Mouse (Mus musculus): Measurements from ENCODE around the gene Gm45234. TPM values are rescaled to one million over a fixed set of nuclear protein-coding genes. Genes with fewer than 3 reads are reported as not detected.
A peak's percentile ranks its signal among the peaks of the same experiment; 100 is the strongest.

Gene Gm45234
- polyA plus RNA-seq, 1 experiment from 2014 or later, result not detected

DNA sequence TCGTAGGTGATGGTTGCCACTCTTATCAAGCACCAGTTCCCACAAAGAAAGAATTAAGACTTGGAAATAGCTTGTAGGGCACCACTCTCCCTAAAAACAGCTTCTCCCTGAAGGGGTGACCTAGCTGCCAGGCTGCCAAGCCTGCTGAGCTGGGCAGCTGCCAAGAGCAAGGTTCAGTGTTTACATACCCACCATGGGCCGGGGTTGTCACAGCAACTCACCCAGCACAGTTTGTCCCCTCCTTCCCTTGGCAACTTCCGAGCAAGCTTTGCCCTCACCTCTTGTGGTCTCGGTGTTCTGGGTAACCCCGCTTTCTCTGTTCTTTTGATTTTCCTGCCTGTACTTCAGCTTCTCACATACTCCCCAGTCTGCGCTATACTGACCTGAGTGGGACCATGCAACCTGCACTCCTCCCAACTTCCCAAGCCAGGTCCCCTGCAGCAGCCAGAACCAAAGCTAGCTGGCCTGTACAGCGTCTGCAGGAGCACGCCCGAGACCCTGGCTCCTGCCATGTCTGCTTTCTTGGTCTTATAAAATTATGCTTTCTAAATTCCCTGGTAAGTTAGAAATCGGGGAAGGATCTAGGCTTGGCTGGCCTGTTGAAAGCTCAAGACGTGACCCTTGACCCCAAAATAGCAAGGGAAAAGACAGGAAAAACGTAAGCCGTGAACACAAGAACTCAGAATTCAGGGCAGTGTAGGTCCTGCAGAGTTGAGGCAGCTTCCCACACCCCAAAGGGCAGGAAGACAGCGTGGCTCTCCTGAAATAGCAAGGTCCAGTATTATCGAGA lies 61.5 kb downstream of the Gm45234 start:
- peaks cover 14% of the 10 kb centered on the region for H3K36me3 ChIP-seq (ENCODE audit: control insufficient read depth, insufficient read depth, low read length)
- H3K27me3 ChIP-seq (ENCODE audit: control insufficient read depth, insufficient read depth, low read length), result no peaks in the 10 kb centered on the region
- WGBS, result 72% methylated on average over 15 of the region's 15 CpGs
- peak overlapping the region; percentile 35 to 47; a peak in 2 of 4 replicates for H3K27ac ChIP-seq (replicated peaks in 1 of 2; ENCODE audit: control insufficient read depth in 1 of 2, insufficient read depth in 1 of 2, low read depth in 2 of 2, low read length in 2 of 2)
- no peak overlapping the region for H3K4me3 ChIP-seq (ENCODE audit: control insufficient read depth in 1 of 2, insufficient read depth in 1 of 2, low read depth in 1 of 2, low read length in 2 of 2)
- ATAC-seq (ENCODE audit: insufficient number of reproducible peaks, insufficient read depth, low FRiP score, low read depth), result peak; percentile 19; the same call in 1 of the 2 replicates
- H3K4me2 ChIP-seq (ENCODE audit: low read length), result no peak overlapping the region
- no peaks in the 10 kb centered on the region for H3K9me3 ChIP-seq (ENCODE audit: control insufficient read depth, low read length)
- no peak overlapping the region for H3K9ac ChIP-seq (ENCODE audit: low read length)
- peaks cover 12 to 20% of the 10 kb centered on the region in 2 experiments for H3K4me1 ChIP-seq (ENCODE audit: control insufficient read depth in 2 of 2, insufficient read depth in 2 of 2, low read length in 2 of 2)

DNA sequence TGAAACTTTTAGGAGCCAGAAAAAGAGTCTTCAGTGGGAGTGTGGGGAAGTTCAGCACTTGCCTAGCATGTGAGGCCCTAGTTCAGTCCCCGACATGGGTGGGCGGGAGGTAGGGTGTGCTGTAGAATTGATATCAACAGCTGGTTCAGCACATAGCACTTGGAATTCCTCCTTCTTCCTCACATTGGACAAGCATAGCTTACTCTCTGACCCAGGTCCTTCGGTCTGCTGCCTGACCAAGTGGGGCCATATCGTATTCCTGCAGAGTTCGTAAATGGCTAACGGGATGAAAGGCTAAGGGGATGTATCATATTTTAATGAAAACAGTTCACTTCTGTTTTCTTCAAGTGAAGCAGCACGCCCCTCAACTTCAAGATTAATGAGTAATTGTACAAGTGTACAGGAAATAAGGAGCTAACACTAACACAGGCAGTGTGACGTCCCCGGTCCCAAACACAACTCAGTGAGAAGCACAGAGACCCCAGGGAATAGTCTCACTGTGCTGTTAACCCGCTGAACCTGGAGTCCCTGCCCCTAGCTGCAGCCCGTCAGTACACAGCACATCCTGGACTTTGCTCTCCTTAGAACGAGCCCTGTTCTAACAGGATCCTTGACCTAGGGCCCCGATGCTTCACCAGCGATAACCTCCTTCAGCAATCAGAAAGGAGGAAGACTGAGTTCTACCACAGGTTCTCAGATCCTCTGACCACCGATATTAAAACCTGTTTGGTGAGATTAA lies 62.4 kb downstream of the Gm45234 start:
- Histone ChIP-seq H3K9ac (ENCODE audit: low read length) (no peak overlapping the region), H3K4me2 (ENCODE audit: low read length) (no peak overlapping the region)

DNA sequence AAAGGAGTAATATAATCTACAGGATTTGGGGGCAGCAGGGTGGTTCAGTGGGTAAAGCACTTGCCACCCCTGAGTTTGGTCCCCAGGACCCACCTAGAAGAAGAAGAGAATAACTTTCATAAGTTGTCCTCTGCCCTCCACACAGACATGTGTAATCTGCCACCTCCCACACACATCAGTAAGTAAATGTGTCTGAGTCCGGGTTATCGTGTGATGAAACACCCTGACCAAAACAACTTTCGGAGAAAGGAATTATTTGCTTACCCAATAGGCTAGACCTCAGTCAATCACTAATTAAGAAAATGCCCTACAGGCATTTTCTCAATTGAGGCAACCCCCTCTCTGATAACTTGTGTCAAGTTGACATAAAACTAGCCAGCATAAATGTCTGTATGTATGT lies 65.3 kb downstream of the Gm45234 start:
- no peaks in the 10 kb centered on the region for H3K36me3 ChIP-seq (ENCODE audit: control insufficient read depth, insufficient read depth, low read length)
- no peak overlapping the region for H3K4me3 ChIP-seq (ENCODE audit: control insufficient read depth in 1 of 2, insufficient read depth in 1 of 2, low read depth in 1 of 2, low read length in 2 of 2)
- WGBS, result 88% methylated on average over 3 of the region's 3 CpGs
- no peaks in the 10 kb centered on the region for H3K9me3 ChIP-seq (ENCODE audit: control insufficient read depth, low read length)
- H3K27ac ChIP-seq (replicated peaks in 1 of 2; ENCODE audit: control insufficient read depth in 1 of 2, insufficient read depth in 1 of 2, low read depth in 2 of 2, low read length in 2 of 2), result no peak overlapping the region
- peaks cover 12 to 27% of the 10 kb centered on the region in 2 experiments for H3K4me1 ChIP-seq (ENCODE audit: control insufficient read depth in 2 of 2, insufficient read depth in 2 of 2, low read length in 2 of 2)
- no peak overlapping the region for H3K4me2 ChIP-seq (ENCODE audit: low read length)
- H3K9ac ChIP-seq (ENCODE audit: low read length), result no peak overlapping the region
- H3K27me3 ChIP-seq (ENCODE audit: control insufficient read depth, insufficient read depth, low read length), result no peaks in the 10 kb centered on the region
- ATAC-seq (ENCODE audit: insufficient number of reproducible peaks, insufficient read depth, low FRiP score, low read depth), result no peak

More for the DNA sequence above, 62.4 kb downstream of the Gm45234 start:
- 70% methylated on average over 15 of the region's 15 CpGs for WGBS
- Histone ChIP-seq H3K4me3 (ENCODE audit: control insufficient read depth in 1 of 2, insufficient read depth in 1 of 2, low read depth in 1 of 2, low read length in 2 of 2) (no peak overlapping the region), H3K27ac (replicated peaks in 1 of 2; ENCODE audit: control insufficient read depth in 1 of 2, insufficient read depth in 1 of 2, low read depth in 2 of 2, low read length in 2 of 2) (peak overlapping the region in 1 of 2 experiments; percentile 47; a peak in 2 of 4 replicates), H3K9me3 (ENCODE audit: control insufficient read depth, low read length) (no peaks in the 10 kb centered on the region), H3K36me3 (ENCODE audit: control insufficient read depth, insufficient read depth, low read length) (peaks cover 6% of the 10 kb centered on the region; the same call in 1 of the 2 replicates), H3K27me3 (ENCODE audit: control insufficient read depth, insufficient read depth, low read length) (no peaks in the 10 kb centered on the region), H3K4me1 (ENCODE audit: control insufficient read depth in 2 of 2, insufficient read depth in 2 of 2, low read length in 2 of 2) (peaks cover 12 to 20% of the 10 kb centered on the region in 2 experiments)
- ATAC-seq (ENCODE audit: insufficient number of reproducible peaks, insufficient read depth, low FRiP score, low read depth), result no peak

MicroRNAs encoded within 50 kb of the gene (microRNA counts, 519-probe panel; counts per million panel counts)
- microRNA mmu-miR-141 (322 counts per million, percentile 70 among the panel's probes with 10 or more counts), microRNA mmu-miR-200c (322 counts per million, percentile 70 among the panel's probes with 10 or more counts)

Small RNA genes within 50 kb of the gene (microRNA-seq; reads per million reads assigned to microRNA genes)
- gene Mir141 (5.6 reads per million, percentile 15 among the genes with 10 or more reads in this experiment), gene Mir200c (42.8 reads per million, percentile 41 among the genes with 10 or more reads in this experiment)

Other genes with a start within 250 kb of the Gm45234 start
- gene C1ra, start 243.6 kb downstream of the Gm45234 start, polyA plus RNA-seq (2014; fragmentation: Nextera tagmentation; extraction: Ambion mirVana), result 0.55 and 0.59 TPM in 2 replicates
- 0.07 and 0.26 TPM in 2 replicates for gene C1s1, start 213.7 kb downstream of the Gm45234 start, polyA plus RNA-seq (2014; fragmentation: Nextera tagmentation; extraction: Ambion mirVana)
- gene C1rb, start 185.7 kb downstream of the Gm45234 start, polyA plus RNA-seq (2014; fragmentation: Nextera tagmentation; extraction: Ambion mirVana), result not detected in 2 replicates
- not detected in 2 replicates for gene C1s2, start 119.9 kb downstream of the Gm45234 start, polyA plus RNA-seq (2014; fragmentation: Nextera tagmentation; extraction: Ambion mirVana)
- 45.0 and 47.7 TPM in 2 replicates for gene Lpcat3, start 93.0 kb downstream of the Gm45234 start, polyA plus RNA-seq (2014; fragmentation: Nextera tagmentation; extraction: Ambion mirVana)
- gene Emg1, start 43.8 kb downstream of the Gm45234 start, polyA plus RNA-seq (2014; fragmentation: Nextera tagmentation; extraction: Ambion mirVana), result 114 and 117 TPM in 2 replicates
- 295 and 326 TPM in 2 replicates for gene Phb2, start 43.7 kb downstream of the Gm45234 start, polyA plus RNA-seq (2014; fragmentation: Nextera tagmentation; extraction: Ambion mirVana)
- gene Ptpn6, start 17.3 kb downstream of the Gm45234 start, polyA plus RNA-seq (2014; fragmentation: Nextera tagmentation; extraction: Ambion mirVana), result 4.9 and 8.6 TPM in 2 replicates
- gene Grcc10, start 14.6 kb downstream of the Gm45234 start, polyA plus RNA-seq (2014; fragmentation: Nextera tagmentation; extraction: Ambion mirVana), result 449 and 503 TPM in 2 replicates
- 6.2 and 9.3 TPM in 2 replicates for gene Atn1, start 503 bp upstream of the Gm45234 start, polyA plus RNA-seq (2014; fragmentation: Nextera tagmentation; extraction: Ambion mirVana)
- gene Eno2, start 13.7 kb upstream of the Gm45234 start, polyA plus RNA-seq (2014; fragmentation: Nextera tagmentation; extraction: Ambion mirVana), result 4.2 TPM in 2 replicates
- not detected in 2 replicates for gene Lrrc23, start 23.7 kb upstream of the Gm45234 start, polyA plus RNA-seq (2014; fragmentation: Nextera tagmentation; extraction: Ambion mirVana)
- gene Spsb2, start 52.6 kb upstream of the Gm45234 start, polyA plus RNA-seq (2014; fragmentation: Nextera tagmentation; extraction: Ambion mirVana), result 4.0 and 5.7 TPM in 2 replicates
- 1,486 and 1,545 TPM in 2 replicates for gene Tpi1, start 58.3 kb upstream of the Gm45234 start, polyA plus RNA-seq (2014; fragmentation: Nextera tagmentation; extraction: Ambion mirVana)
- 78.9 and 85.9 TPM in 2 replicates for gene Usp5, start 73.5 kb upstream of the Gm45234 start, polyA plus RNA-seq (2014; fragmentation: Nextera tagmentation; extraction: Ambion mirVana)
- gene Cdca3, start 73.5 kb upstream of the Gm45234 start, polyA plus RNA-seq (2014; fragmentation: Nextera tagmentation; extraction: Ambion mirVana), result 126 and 139 TPM in 2 replicates
- 6.7 and 7.5 TPM in 2 replicates for gene Gnb3, start 84.3 kb upstream of the Gm45234 start, polyA plus RNA-seq (2014; fragmentation: Nextera tagmentation; extraction: Ambion mirVana)
- 18.7 and 20.5 TPM in 2 replicates for gene P3h3, start 101.7 kb upstream of the Gm45234 start, polyA plus RNA-seq (2014; fragmentation: Nextera tagmentation; extraction: Ambion mirVana)
- 0.71 and 0.86 TPM in 2 replicates for gene Gpr162, start 108.0 kb upstream of the Gm45234 start, polyA plus RNA-seq (2014; fragmentation: Nextera tagmentation; extraction: Ambion mirVana)
- gene Cd4, start 132.2 kb upstream of the Gm45234 start, polyA plus RNA-seq (2014; fragmentation: Nextera tagmentation; extraction: Ambion mirVana), result 0.16 TPM in 1 of 2 replicates, not detected in the other
- 1.00 and 1.1 TPM in 2 replicates for gene Lag3, start 155.7 kb upstream of the Gm45234 start, polyA plus RNA-seq (2014; fragmentation: Nextera tagmentation; extraction: Ambion mirVana)
- 238 and 251 TPM in 2 replicates for gene Ptms, start 164.1 kb upstream of the Gm45234 start, polyA plus RNA-seq (2014; fragmentation: Nextera tagmentation; extraction: Ambion mirVana)
- gene Mlf2, start 175.4 kb upstream of the Gm45234 start, polyA plus RNA-seq (2014; fragmentation: Nextera tagmentation; extraction: Ambion mirVana), result 364 and 365 TPM in 2 replicates
- 128 and 135 TPM in 2 replicates for gene Cops7a, start 209.5 kb upstream of the Gm45234 start, polyA plus RNA-seq (2014; fragmentation: Nextera tagmentation; extraction: Ambion mirVana)
- 0.28 and 0.55 TPM in 2 replicates for gene Pianp, start 240.7 kb upstream of the Gm45234 start, polyA plus RNA-seq (2014; fragmentation: Nextera tagmentation; extraction: Ambion mirVana)

Data from heart, embryonic 14.5 days (tissue).